Mouse (Mus musculus) layer of hippocampus, adult 9-10 months (tissue): ENCODE measurements around the gene Mecom.

ENCODE experiments used
- DNase-seq: peaks from one replicate; pipeline ENCODE4 v3.0.0; 2022; ENCODE audit warnings: low spot score

Gene Mecom

GRCm38 (mm10) chr3:29957365-29958236, 590.2 kb downstream of the Mecom start:
- no peak for DNase-seq

- DNase-seq = no peak
Measured at GRCm38 (mm10) chr3:29953269-29953668, 594.5 kb downstream of the Mecom start.

- DNase-seq = no peak
Measured at GRCm38 (mm10) chr3:29950853-29951252, 597.0 kb downstream of the Mecom start.

- DNase-seq = no peak
Measured at GRCm38 (mm10) chr3:29903596-29904308, 644.1 kb downstream of the Mecom start.
